Mouse (Mus musculus) olfactory bulb, adult 2 months (tissue): Measurements from ENCODE around the gene Gdf7. TPM values are rescaled to one million over a fixed set of nuclear protein-coding genes. Genes with fewer than 3 reads are reported as not detected.

Experiments used
- H3K27ac ChIP-seq: fragments of 200-500 bp; 2 replicates; pipeline ENCODE4 v1.5.1; 2012; ENCODE audit warnings: low read depth, low read length; ENCODE audit not compliant: insufficient read depth
- H3K4me1 ChIP-seq: fragments of 200-500 bp; 2 replicates; pipeline ENCODE4 v1.6.1; 2012; ENCODE audit warnings: low read length; ENCODE audit not compliant: control insufficient read depth, insufficient read depth
- H3K4me3 ChIP-seq: fragments of 200-500 bp; 2 replicates; pipeline ENCODE4 v1.5.1; 2012; ENCODE audit warnings: mild to moderate bottlenecking, low read depth, low read length, moderate library complexity; ENCODE audit not compliant: insufficient read depth
- CTCF ChIP-seq: fragments of 200-500 bp; IDR thresholded peaks from 2 replicates; pipeline ENCODE4 v1.5.1; 2012; ENCODE audit warnings: low read depth, mild to moderate bottlenecking, low read length, moderate library complexity; ENCODE audit not compliant: insufficient read depth
- POLR2A ChIP-seq: fragments of 200-500 bp; IDR thresholded peaks from 2 replicates; pipeline ENCODE4 v1.6.1; 2012; ENCODE audit warnings: mild to moderate bottlenecking, low read depth, low read length, moderate library complexity; ENCODE audit not compliant: insufficient read depth
- WGBS: fragments of 180-500 bp; shearing (Covaris S2); methylation state at CpG from one replicate; pipeline ENCODE4 v1.1.7; 2018; 5-methylcytosine and 5-hydroxymethylcytosine counted together
- polyA plus RNA-seq: library from polyadenylated mRNA; stranded (reverse); fragments of >200 nt; gene quantifications from 2 replicates; pipeline ENCODE4 v1.2.4, GENCODE M21; 2012; ENCODE audit warnings: low replicate concordance; ENCODE audit not compliant: missing spikeins, insufficient read depth, insufficient read length

The Gdf7 gene
- polyA plus RNA-seq, 1 experiment: not detected

DNA sequence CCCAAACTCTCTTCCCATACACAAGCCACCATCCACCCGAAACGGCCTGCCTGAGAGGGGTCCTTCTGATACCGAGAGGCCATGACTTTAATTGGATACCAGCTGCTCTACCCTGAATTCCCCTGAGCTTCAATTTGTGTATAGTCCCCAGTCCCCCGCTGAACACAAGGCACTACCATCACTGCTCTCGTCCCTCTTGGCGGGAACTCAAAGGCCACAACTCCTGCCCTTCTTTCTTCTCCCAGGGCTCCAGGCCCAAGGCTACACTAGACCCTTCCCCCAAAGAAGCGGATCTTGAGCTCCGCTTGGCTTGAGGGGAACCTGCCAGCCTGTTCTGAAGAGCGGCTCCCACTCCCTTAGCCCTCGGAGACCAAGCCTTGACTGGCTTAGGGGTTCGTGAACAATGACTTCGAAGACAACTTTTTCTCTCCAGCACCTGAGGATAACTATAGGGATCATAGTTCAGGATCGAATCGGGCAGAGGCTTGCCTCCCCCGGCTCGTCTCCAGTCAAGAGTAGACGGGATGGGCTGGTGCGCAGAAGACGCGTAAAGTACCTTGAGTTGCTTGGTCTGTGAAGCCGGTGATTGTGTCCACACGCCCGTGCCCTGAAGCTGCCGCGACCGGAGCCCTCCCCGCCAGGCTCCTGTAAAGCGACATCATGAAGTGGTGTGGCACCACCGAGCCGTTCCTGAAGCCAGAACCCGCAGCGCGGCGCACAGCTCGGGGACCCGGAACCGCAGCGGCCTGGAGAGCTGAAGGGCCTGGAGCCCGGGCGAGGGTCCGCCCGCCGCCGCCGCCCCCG is 541 bp downstream of the Gdf7 start:
- 12% methylated on average over 46 of the region's 46 CpGs for WGBS

DNA sequence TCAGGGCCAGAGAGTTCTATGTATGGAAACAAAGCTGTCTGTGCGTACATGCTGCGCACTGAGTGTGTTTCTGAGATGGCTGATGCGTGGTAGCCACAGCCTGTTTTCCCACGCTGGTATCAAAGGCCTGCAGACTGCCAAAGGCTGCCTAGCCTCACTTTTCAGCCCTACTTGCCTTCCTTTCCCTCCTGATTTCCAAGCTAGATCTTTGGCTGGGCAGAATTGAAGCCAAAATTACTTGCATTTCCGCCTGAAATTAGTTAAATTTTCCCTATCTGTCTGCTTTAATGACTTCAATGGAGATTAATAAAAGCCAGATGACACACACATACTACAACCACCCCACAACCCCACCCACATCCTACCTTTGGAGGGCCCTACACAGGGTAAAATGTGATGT is 1.2 kb downstream of the Gdf7 start:
- 87% methylated on average over 5 of the region's 5 CpGs for WGBS
- peaks cover 21% of the 10 kb centered on the region for H3K4me1 ChIP-seq
- no peak overlapping the region for H3K27ac ChIP-seq
- H3K4me3 ChIP-seq: no peak overlapping the region
- TF ChIP-seq POLR2A: no peak
- no peak for TF ChIP-seq CTCF

More for the DNA sequence above, 541 bp downstream of the Gdf7 start:
- Histone ChIP-seq H3K4me1 (peaks cover 21% of the 10 kb centered on the region), H3K27ac (no peak overlapping the region), H3K4me3 (peak overlapping the region; percentile 44)
- TF ChIP-seq POLR2A: no peak
- TF ChIP-seq CTCF: no peak

GRCm38 (mm10) chr12:8300111-8300480 is 1.7 kb downstream of the Gdf7 start:
- WGBS: 82% methylated on average over 10 of the region's 10 CpGs
- no peak for TF ChIP-seq CTCF
- TF ChIP-seq POLR2A: no peak

GRCm38 (mm10) chr12:8299143-8300110 is 2.3 kb downstream of the Gdf7 start:
- Histone ChIP-seq H3K27ac (no peak overlapping the region), H3K4me1 (peaks cover 21% of the 10 kb centered on the region), H3K4me3 (no peak overlapping the region)
- TF ChIP-seq POLR2A: no peak
- no peak for TF ChIP-seq CTCF
- WGBS: 21% methylated on average over 34 of the region's 34 CpGs

More at GRCm38 (mm10) chr12:8300111-8300480, 1.7 kb downstream of the Gdf7 start:
- peaks cover 21% of the 10 kb centered on the region for H3K4me1 ChIP-seq
- H3K27ac ChIP-seq: no peak overlapping the region
- H3K4me3 ChIP-seq: no peak overlapping the region

- TF ChIP-seq CTCF (no peak), POLR2A (no peak)
- H3K4me1 ChIP-seq: peaks cover 21% of the 10 kb centered on the region
- H3K27ac ChIP-seq: no peak overlapping the region
- H3K4me3 ChIP-seq: peak overlapping the region; percentile 35
- WGBS: 4% methylated on average over 85 of the region's 85 CpGs
Observed at GRCm38 (mm10) chr12:8298361-8299142, 3.2 kb downstream of the Gdf7 start.

GRCm38 (mm10) chr12:8297586-8298214 is 4.1 kb downstream of the Gdf7 start:
- H3K27ac ChIP-seq: no peak overlapping the region
- peak overlapping the region; percentile 35 for H3K4me3 ChIP-seq
- 6% methylated on average over 34 of the region's 34 CpGs for WGBS
- peaks cover 21% of the 10 kb centered on the region for H3K4me1 ChIP-seq
- TF ChIP-seq POLR2A (no peak), CTCF (no peak)

- no peak overlapping the region for H3K27ac ChIP-seq
- TF ChIP-seq POLR2A: no peak
- TF ChIP-seq CTCF: no peak
- H3K4me3 ChIP-seq: no peak overlapping the region
- H3K4me1 ChIP-seq: peaks cover 12% of the 10 kb centered on the region
- 90% methylated on average over 2 of the region's 2 CpGs for WGBS
Observed at GRCm38 (mm10) chr12:8296154-8296553, 5.6 kb downstream of the Gdf7 start.

GRCm38 (mm10) chr12:8295307-8295913 is 6.3 kb downstream of the Gdf7 start:
- H3K4me3 ChIP-seq: no peak overlapping the region
- 55% methylated on average over 6 of the region's 6 CpGs for WGBS
- H3K27ac ChIP-seq: no peak overlapping the region
- H3K4me1 ChIP-seq: peaks cover 12% of the 10 kb centered on the region
- TF ChIP-seq CTCF: no peak
- TF ChIP-seq POLR2A: no peak
